Mouse (Mus musculus): ENCODE measurements around the gene Limch1.

DNA sequence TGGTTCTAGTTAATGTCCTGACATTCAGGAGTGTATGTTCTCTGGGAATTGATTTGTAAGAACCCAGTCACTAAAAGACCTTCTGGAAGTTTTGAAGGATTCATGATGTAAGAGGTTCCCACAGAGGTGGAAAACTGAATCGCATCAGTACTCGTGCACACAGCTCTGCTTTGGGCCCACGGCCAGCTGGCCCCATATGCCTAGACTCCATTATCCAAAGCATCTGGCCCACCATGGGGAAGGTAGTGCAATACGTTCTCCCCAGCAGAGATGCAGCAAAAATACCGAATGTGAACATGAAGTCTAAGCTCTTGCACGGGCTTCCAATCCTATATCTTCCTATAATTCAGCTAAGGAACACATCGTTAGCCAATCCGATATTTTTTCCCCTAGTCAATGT lies 214.3 kb downstream of the Limch1 start:
- no peak for TF ChIP-seq POLR2A (IDR thresholded peaks at IDR 0.05; ENCODE audit: extremely low read depth, insufficient read depth, low read length)
- no peak for TF ChIP-seq CTCF (IDR thresholded peaks at IDR 0.05; ENCODE audit: low read depth, low read length)
